Mouse (Mus musculus): ENCODE data around the gene Hspa14. TPM values are rescaled to one million over a fixed set of nuclear protein-coding genes. Genes with fewer than 3 reads are reported as not detected.

Hspa14 gene
- polyA plus RNA-seq (2012; rRNA removed) = 70.9 and 79.1 TPM in 2 replicates

- no peaks in the 10 kb centered on the region; the same call in none of the 2 replicates for H3K4me1 ChIP-seq (ENCODE audit: control insufficient read depth, insufficient read depth, low read length)
- DNase-seq = peak; percentile 97 to 99
- peak within 1 kb of the TSS; percentile 82 for H3K27ac ChIP-seq (ENCODE audit: insufficient read depth, low read length)
- WGBS = under 1% methylated on average over 60 of the region's 60 CpGs
- peak; percentile 42; the same call in 1 of the 2 replicates for TF ChIP-seq POLR2A (IDR thresholded peaks at IDR 0.05; ENCODE audit: borderline replicate concordance, insufficient read depth, low read length)
- TF ChIP-seq CTCF (IDR thresholded peaks at IDR 0.05; ENCODE audit: borderline replicate concordance, insufficient read depth, low read depth, low read length) = no peak
- H3K4me3 ChIP-seq (replicated peaks; ENCODE audit: insufficient read depth, low read depth, low read length) = peak within 1 kb of the TSS; percentile 76
- no peaks in the 10 kb centered on the region for H3K27me3 ChIP-seq (ENCODE audit: control insufficient read depth, insufficient read depth, low read length)
Measured at GRCm38 (mm10) chr2:3512552-3513454, at the start of gene Hspa14, which contains the start of the genes Gm45902 and Cdnf. TSS of gene Hspa14 (minus strand) at chr2:3512814. TSS of gene Gm45902 (minus strand) at chr2:3512790. TSS of gene Cdnf (plus strand) at chr2:3513030.

- Histone ChIP-seq H3K27me3 (ENCODE audit: control insufficient read depth, insufficient read depth, low read length) (no peaks in the 10 kb centered on the region), H3K27ac (ENCODE audit: insufficient read depth, low read length) (no peak overlapping the region), H3K4me3 (replicated peaks; ENCODE audit: insufficient read depth, low read depth, low read length) (no peak overlapping the region), H3K4me1 (ENCODE audit: control insufficient read depth, insufficient read depth, low read length) (peaks cover 4% of the 10 kb centered on the region; the same call in 1 of the 2 replicates)
- no peak for TF ChIP-seq POLR2A (IDR thresholded peaks at IDR 0.05; ENCODE audit: borderline replicate concordance, insufficient read depth, low read length)
- TF ChIP-seq CTCF (IDR thresholded peaks at IDR 0.05; ENCODE audit: borderline replicate concordance, insufficient read depth, low read depth, low read length) = peak; percentile 92
- WGBS = 7% methylated on average over 4 of the region's 4 CpGs
- peak; percentile 66 to 72 for DNase-seq
Measured at GRCm38 (mm10) chr2:3546588-3546987, 34.0 kb upstream of the Hspa14 start.

GRCm38 (mm10) chr2:3546055-3546454 lies 33.4 kb upstream of the Hspa14 start:
- DNase-seq = no peak
- no peaks in the 10 kb centered on the region for H3K27me3 ChIP-seq (ENCODE audit: control insufficient read depth, insufficient read depth, low read length)
- no peak for TF ChIP-seq POLR2A (IDR thresholded peaks at IDR 0.05; ENCODE audit: borderline replicate concordance, insufficient read depth, low read length)
- TF ChIP-seq CTCF (IDR thresholded peaks at IDR 0.05; ENCODE audit: borderline replicate concordance, insufficient read depth, low read depth, low read length) = no peak
- no peak overlapping the region for H3K27ac ChIP-seq (ENCODE audit: insufficient read depth, low read length)
- 70% methylated on average over 2 of the region's 2 CpGs for WGBS
- no peak overlapping the region for H3K4me3 ChIP-seq (replicated peaks; ENCODE audit: insufficient read depth, low read depth, low read length)
- H3K4me1 ChIP-seq (ENCODE audit: control insufficient read depth, insufficient read depth, low read length) = peaks cover 4% of the 10 kb centered on the region; the same call in 1 of the 2 replicates

- Histone ChIP-seq H3K4me3 (replicated peaks; ENCODE audit: insufficient read depth, low read depth, low read length) (no peak overlapping the region), H3K27ac (ENCODE audit: insufficient read depth, low read length) (no peak overlapping the region), H3K27me3 (ENCODE audit: control insufficient read depth, insufficient read depth, low read length) (no peaks in the 10 kb centered on the region), H3K4me1 (ENCODE audit: control insufficient read depth, insufficient read depth, low read length) (peaks cover 4% of the 10 kb centered on the region; the same call in 1 of the 2 replicates)
- WGBS = 79% methylated on average over 9 of the region's 9 CpGs
- no peak for DNase-seq
- TF ChIP-seq CTCF (IDR thresholded peaks at IDR 0.05; ENCODE audit: borderline replicate concordance, insufficient read depth, low read depth, low read length) (no peak), POLR2A (IDR thresholded peaks at IDR 0.05; ENCODE audit: borderline replicate concordance, insufficient read depth, low read length) (no peak)
Measured at GRCm38 (mm10) chr2:3541307-3542079, 28.9 kb upstream of the Hspa14 start.

- DNase-seq = no peak
- TF ChIP-seq POLR2A (IDR thresholded peaks at IDR 0.05; ENCODE audit: borderline replicate concordance, insufficient read depth, low read length) = no peak
- TF ChIP-seq CTCF (IDR thresholded peaks at IDR 0.05; ENCODE audit: borderline replicate concordance, insufficient read depth, low read depth, low read length) = no peak
- WGBS = 81% methylated on average over 6 of the region's 6 CpGs
- no peaks in the 10 kb centered on the region for H3K4me1 ChIP-seq (ENCODE audit: control insufficient read depth, insufficient read depth, low read length)
- H3K27me3 ChIP-seq (ENCODE audit: control insufficient read depth, insufficient read depth, low read length) = no peaks in the 10 kb centered on the region
- no peak overlapping the region for H3K27ac ChIP-seq (ENCODE audit: insufficient read depth, low read length)
- no peak overlapping the region for H3K4me3 ChIP-seq (replicated peaks; ENCODE audit: insufficient read depth, low read depth, low read length)
Measured at GRCm38 (mm10) chr2:3526288-3526687, 13.7 kb upstream of the Hspa14 start.

- H3K4me1 ChIP-seq (ENCODE audit: control insufficient read depth, insufficient read depth, low read length) = no peaks in the 10 kb centered on the region
- H3K27ac ChIP-seq (ENCODE audit: insufficient read depth, low read length) = no peak overlapping the region
- H3K27me3 ChIP-seq (ENCODE audit: control insufficient read depth, insufficient read depth, low read length) = no peaks in the 10 kb centered on the region
- H3K4me3 ChIP-seq (replicated peaks; ENCODE audit: insufficient read depth, low read depth, low read length) = no peak overlapping the region
- TF ChIP-seq POLR2A (IDR thresholded peaks at IDR 0.05; ENCODE audit: borderline replicate concordance, insufficient read depth, low read length) (no peak), CTCF (IDR thresholded peaks at IDR 0.05; ENCODE audit: borderline replicate concordance, insufficient read depth, low read depth, low read length) (no peak)
- DNase-seq = no peak
- WGBS = 83% methylated on average over 4 of the region's 4 CpGs
Measured at GRCm38 (mm10) chr2:3522558-3522957, 9.9 kb upstream of the Hspa14 start.

- Histone ChIP-seq H3K4me3 (replicated peaks; ENCODE audit: insufficient read depth, low read depth, low read length) (peak overlapping the region; percentile 76), H3K27me3 (ENCODE audit: control insufficient read depth, insufficient read depth, low read length) (no peaks in the 10 kb centered on the region), H3K27ac (ENCODE audit: insufficient read depth, low read length) (0 out of 2 replicates have a peak overlapping the region, but pooled peaks have one; percentile 17), H3K4me1 (ENCODE audit: control insufficient read depth, insufficient read depth, low read length) (no peaks in the 10 kb centered on the region; the same call in none of the 2 replicates)
- WGBS = under 1% methylated on average over 15 of the region's 15 CpGs
- no peak for DNase-seq
- TF ChIP-seq POLR2A (IDR thresholded peaks at IDR 0.05; ENCODE audit: borderline replicate concordance, insufficient read depth, low read length) (no peak), CTCF (IDR thresholded peaks at IDR 0.05; ENCODE audit: borderline replicate concordance, insufficient read depth, low read depth, low read length) (no peak)
Measured at GRCm38 (mm10) chr2:3512076-3512475, 538 bp downstream of the Hspa14 start.

Data from cerebellum, adult 2 months (tissue).